Comparison of ENCODE assay signal across 28 mouse cellular contexts in the genomic region with DNA sequence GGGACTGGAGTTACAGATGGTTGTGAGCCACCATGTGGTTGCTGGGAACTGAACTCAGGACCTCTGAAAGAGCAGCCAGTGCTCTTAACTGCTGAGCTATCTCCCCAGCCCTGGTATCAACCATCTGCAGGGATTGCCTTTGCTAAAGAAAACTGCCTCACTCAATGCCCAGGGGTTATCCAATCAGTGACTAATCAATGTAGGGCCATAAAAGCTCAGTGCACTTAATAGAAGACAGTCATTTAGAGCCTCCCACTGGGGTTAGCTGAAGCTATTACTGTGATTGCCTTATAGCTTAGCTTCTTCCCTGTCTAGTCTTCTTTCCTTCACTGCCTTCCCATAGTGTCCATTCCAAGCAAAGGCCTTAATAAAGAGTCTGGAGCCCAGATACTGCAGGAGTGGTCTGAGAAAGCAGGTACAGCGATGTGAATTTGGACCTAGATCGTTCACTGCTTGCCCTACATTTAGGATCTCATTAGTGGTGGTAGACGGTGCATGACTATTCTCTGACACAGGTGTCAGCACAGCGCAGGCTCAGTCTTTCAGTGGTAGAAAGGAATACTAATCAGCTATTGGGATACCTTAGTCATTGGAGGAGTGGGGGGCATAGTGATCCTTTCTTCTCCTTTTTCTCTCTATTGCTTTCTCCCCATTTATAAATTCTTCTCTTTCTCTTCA. TPM values are rescaled to one million over a fixed set of nuclear protein-coding genes. Genes with fewer than 3 reads are reported as not detected.
A peak's percentile ranks its signal among the peaks of the same experiment; 100 is the strongest.
DNase-seq lines count a peak whose midpoint lies in the region; ATAC-seq and TF ChIP-seq lines count a peak whose summit lies in the region.
"Had no signal": no experiment of that assay in that cellular context is flagged by ENCODE, and none has a peak within 500 bp of the region (broad histone marks: within the 10 kb centered on the region; RNA-seq: fewer than 3 reads in every experiment).

No protein-coding gene starts in this region.

- no peaks in the 10 kb centered on the region for H3K9me3 ChIP-seq in hindbrain, embryonic 13.5 days
- 0 out of 2 replicates have a peak, but pooled peaks cover 5% of the 10 kb centered on the region for H3K9me3 ChIP-seq in hindbrain, embryonic 12.5 days (replicated peaks)
- H3K9me3 ChIP-seq in intestine, embryonic 15.5 days, result no peaks in the 10 kb centered on the region
- no peaks in the 10 kb centered on the region for H3K9me3 ChIP-seq in intestine, postnatal 0 days (ENCODE audit: control insufficient read depth)
- no peaks in the 10 kb centered on the region for H3K9me3 ChIP-seq in hindbrain, postnatal 0 days (ENCODE audit: low read length)
- H3K9me3 ChIP-seq in neural tube, embryonic 13.5 days, result no peaks in the 10 kb centered on the region
- H3K9me3 ChIP-seq: forebrain, embryonic 13.5 days; G1E; heart, embryonic 15.5 days; hindbrain, embryonic 15.5 days had no signal

- H3K4me3 ChIP-seq in hindbrain, embryonic 13.5 days, result no peak overlapping the region
- H3K4me3 ChIP-seq in hindbrain, embryonic 12.5 days, result no peak overlapping the region
- H3K4me3 ChIP-seq in intestine, embryonic 15.5 days (replicated peaks), result no peak overlapping the region
- H3K4me3 ChIP-seq in intestine, postnatal 0 days (ENCODE audit: low read depth, low read length), result no peak overlapping the region
- H3K4me3 ChIP-seq in hindbrain, postnatal 0 days (ENCODE audit: low read length), result no peak overlapping the region
- no peak overlapping the region for H3K4me3 ChIP-seq in neural tube, embryonic 13.5 days
- H3K4me3 ChIP-seq: forebrain, embryonic 10.5 days; forebrain, embryonic 13.5 days; heart, embryonic 12.5 days; heart, embryonic 15.5 days; hindbrain, embryonic 15.5 days had no signal

- no peaks in the 10 kb centered on the region for H3K36me3 ChIP-seq in hindbrain, embryonic 13.5 days
- H3K36me3 ChIP-seq in hindbrain, embryonic 12.5 days, result no peaks in the 10 kb centered on the region
- no peaks in the 10 kb centered on the region for H3K36me3 ChIP-seq in intestine, embryonic 15.5 days
- H3K36me3 ChIP-seq in intestine, postnatal 0 days (ENCODE audit: control insufficient read depth, insufficient read depth), result no peaks in the 10 kb centered on the region
- H3K36me3 ChIP-seq in hindbrain, postnatal 0 days (ENCODE audit: insufficient read depth, low read length), result no peaks in the 10 kb centered on the region
- no peaks in the 10 kb centered on the region for H3K36me3 ChIP-seq in neural tube, embryonic 13.5 days
- H3K36me3 ChIP-seq: forebrain, embryonic 10.5 days; G1E; heart, embryonic 12.5 days; heart, embryonic 15.5 days; hindbrain, embryonic 15.5 days had no signal

- 75% methylated on average over 4 of the region's 4 CpGs for WGBS in hindbrain, embryonic 13.5 days
- WGBS in hindbrain, embryonic 12.5 days, result 75% methylated on average over 4 of the region's 4 CpGs
- WGBS in intestine, embryonic 15.5 days, result 65% methylated on average over 4 of the region's 4 CpGs
- WGBS in intestine, postnatal 0 days, result 75% methylated on average over 4 of the region's 4 CpGs
- 82% methylated on average over 4 of the region's 4 CpGs for WGBS in hindbrain, postnatal 0 days
- 55% methylated on average over 4 of the region's 4 CpGs for WGBS in neural tube, embryonic 13.5 days

- ATAC-seq in hindbrain, embryonic 13.5 days (ENCODE audit: low FRiP score), result peak; percentile 68; the same call in 1 of the 2 replicates
- ATAC-seq in hindbrain, embryonic 12.5 days (ENCODE audit: low FRiP score), result no peak; the same call in 1 of the 2 replicates
- peak; percentile 62 for ATAC-seq in intestine, embryonic 15.5 days
- ATAC-seq in intestine, postnatal 0 days, result no peak
- no peak for ATAC-seq in hindbrain, postnatal 0 days
- ATAC-seq in neural tube, embryonic 13.5 days (ENCODE audit: low read depth), result peak; percentile 80
- ATAC-seq: forebrain, embryonic 13.5 days; forebrain, embryonic 16.5 days; inflammation-experienced regulatory T-cells, adult 6 months; Patski had no signal

- H3K27me3 ChIP-seq in hindbrain, embryonic 13.5 days, result no peaks in the 10 kb centered on the region
- H3K27me3 ChIP-seq in hindbrain, embryonic 12.5 days, result no peaks in the 10 kb centered on the region
- no peaks in the 10 kb centered on the region for H3K27me3 ChIP-seq in intestine, embryonic 15.5 days (replicated peaks)
- no peaks in the 10 kb centered on the region for H3K27me3 ChIP-seq in intestine, postnatal 0 days (replicated peaks; ENCODE audit: control insufficient read depth, insufficient read depth, low read length)
- no peaks in the 10 kb centered on the region for H3K27me3 ChIP-seq in hindbrain, postnatal 0 days (ENCODE audit: insufficient read depth, low read length)
- H3K27me3 ChIP-seq in neural tube, embryonic 13.5 days, result no peaks in the 10 kb centered on the region
- H3K27me3 ChIP-seq: CH12.LX; forebrain, embryonic 13.5 days; heart, embryonic 12.5 days; heart, embryonic 15.5 days; hindbrain, embryonic 15.5 days had no signal

- no peak overlapping the region for H3K4me2 ChIP-seq in hindbrain, embryonic 13.5 days
- no peak overlapping the region for H3K4me2 ChIP-seq in hindbrain, embryonic 12.5 days (replicated peaks)
- no peak overlapping the region for H3K4me2 ChIP-seq in intestine, embryonic 15.5 days (replicated peaks)
- no peak overlapping the region for H3K4me2 ChIP-seq in intestine, postnatal 0 days (replicated peaks; ENCODE audit: low read depth)
- no peak overlapping the region for H3K4me2 ChIP-seq in hindbrain, postnatal 0 days (ENCODE audit: low read depth, low read length)
- no peak overlapping the region for H3K4me2 ChIP-seq in neural tube, embryonic 13.5 days
- H3K4me2 ChIP-seq: forebrain, embryonic 13.5 days; heart, embryonic 12.5 days; heart, embryonic 15.5 days; hindbrain, embryonic 15.5 days had no signal

- DNase-seq in hindbrain, postnatal 0 days (ENCODE audit: low spot score), result peak; percentile 3
- DNase-seq in lung, postnatal 25 days (ENCODE audit: low spot score), result no peak
- no peak for DNase-seq in left cerebral cortex, adult 11 months (ENCODE audit: low spot score)
- DNase-seq: adrenal gland, postnatal 10 days; adrenal gland, postnatal 36 days; B cell, adult 2 months; cerebellum, adult 18-20 months; cerebellum, adult 9-10 months; cerebellum, postnatal 14 days; gastrocnemius, postnatal 10 days; gastrocnemius, postnatal 36 days; heart, postnatal 10 days; heart, postnatal 36 days had no signal

- no peak overlapping the region for H3K9ac ChIP-seq in hindbrain, embryonic 13.5 days
- no peak overlapping the region for H3K9ac ChIP-seq in hindbrain, embryonic 12.5 days
- H3K9ac ChIP-seq in intestine, embryonic 15.5 days, result no peak overlapping the region
- no peak overlapping the region for H3K9ac ChIP-seq in intestine, postnatal 0 days (ENCODE audit: low read depth, low read length)
- H3K9ac ChIP-seq in hindbrain, postnatal 0 days (replicated peaks; ENCODE audit: low read length), result no peak overlapping the region
- H3K9ac ChIP-seq in neural tube, embryonic 13.5 days, result no peak overlapping the region
- H3K9ac ChIP-seq: forebrain, embryonic 13.5 days; heart, embryonic 12.5 days; heart, embryonic 15.5 days; hindbrain, embryonic 15.5 days had no signal

- H3K4me1 ChIP-seq in hindbrain, embryonic 13.5 days (replicated peaks), result no peaks in the 10 kb centered on the region
- H3K4me1 ChIP-seq in hindbrain, embryonic 12.5 days, result no peaks in the 10 kb centered on the region
- no peaks in the 10 kb centered on the region for H3K4me1 ChIP-seq in intestine, embryonic 15.5 days (replicated peaks)
- no peaks in the 10 kb centered on the region for H3K4me1 ChIP-seq in intestine, postnatal 0 days (replicated peaks; ENCODE audit: control insufficient read depth, insufficient read depth, low read length)
- no peaks in the 10 kb centered on the region for H3K4me1 ChIP-seq in hindbrain, postnatal 0 days (ENCODE audit: insufficient read depth, low read length)
- H3K4me1 ChIP-seq in neural tube, embryonic 13.5 days (replicated peaks), result no peaks in the 10 kb centered on the region
- H3K4me1 ChIP-seq: forebrain, embryonic 13.5 days; heart, embryonic 12.5 days; heart, embryonic 15.5 days; hindbrain, embryonic 15.5 days had no signal

- no peak overlapping the region for H3K27ac ChIP-seq in hindbrain, embryonic 13.5 days
- no peak overlapping the region for H3K27ac ChIP-seq in hindbrain, embryonic 12.5 days
- H3K27ac ChIP-seq in intestine, embryonic 15.5 days, result no peak overlapping the region
- H3K27ac ChIP-seq in intestine, postnatal 0 days (ENCODE audit: low read depth, low read length), result no peak overlapping the region
- H3K27ac ChIP-seq in hindbrain, postnatal 0 days, result no peak overlapping the region
- no peak overlapping the region for H3K27ac ChIP-seq in neural tube, embryonic 13.5 days (replicated peaks)
- H3K27ac ChIP-seq: forebrain, embryonic 10.5 days; forebrain, embryonic 13.5 days; heart, embryonic 15.5 days; hindbrain, embryonic 15.5 days had no signal

- TF ChIP-seq CTCF in intestine, postnatal 0 days (IDR thresholded peaks at IDR 0.05; ENCODE audit: low read depth), result no peak
- TF ChIP-seq CTCF in hindbrain, postnatal 0 days (IDR thresholded peaks at IDR 0.05; ENCODE audit: low read depth), result no peak

RNA-seq across cellular contexts. Expression of a gene that starts 21.5 kb away (rescaled TPM):
- polyA plus RNA-seq in hindbrain, embryonic 13.5 days (2015; fragmentation: Nextera tagmentation; extraction: Ambion mirVana), result 27.3 and 32.8 TPM in 2 replicates
- polyA plus RNA-seq in hindbrain, embryonic 12.5 days (2016; fragmentation: Nextera tagmentation; extraction: Ambion mirVana), result 25.9 and 29.0 TPM in 2 replicates
- 57.8 and 60.9 TPM in 2 replicates for polyA plus RNA-seq in intestine, embryonic 15.5 days (2015; fragmentation: Nextera tagmentation; extraction: Ambion mirVana)
- polyA plus RNA-seq in intestine, postnatal 0 days (2015; fragmentation: Nextera tagmentation; extraction: Ambion mirVana), result 61.8 and 68.9 TPM in 2 replicates
- total RNA-seq in hindbrain, postnatal 0 days (2014; rRNA removed), result 10.4 and 15.4 TPM in 2 replicates
- 24.9 and 26.3 TPM in 2 replicates for polyA plus RNA-seq in hindbrain, postnatal 0 days (2015; fragmentation: Nextera tagmentation; extraction: Ambion mirVana)
- polyA plus RNA-seq in neural tube, embryonic 13.5 days (2015; fragmentation: Nextera tagmentation; extraction: Ambion mirVana), result 34.7 and 37.0 TPM in 2 replicates

RNA-seq across cellular contexts. Expression of a gene that starts 56.0 kb away (rescaled TPM):
- polyA plus RNA-seq in hindbrain, embryonic 13.5 days (2015; fragmentation: Nextera tagmentation; extraction: Ambion mirVana), result 188 TPM in 2 replicates
- polyA plus RNA-seq in hindbrain, embryonic 12.5 days (2016; fragmentation: Nextera tagmentation; extraction: Ambion mirVana), result 125 TPM in 2 replicates
- 95.2 and 104 TPM in 2 replicates for polyA plus RNA-seq in intestine, embryonic 15.5 days (2015; fragmentation: Nextera tagmentation; extraction: Ambion mirVana)
- polyA plus RNA-seq in intestine, postnatal 0 days (2015; fragmentation: Nextera tagmentation; extraction: Ambion mirVana), result 93.5 and 94.7 TPM in 2 replicates
- 26.9 and 36.9 TPM in 2 replicates for total RNA-seq in hindbrain, postnatal 0 days (2014; rRNA removed)
- polyA plus RNA-seq in hindbrain, postnatal 0 days (2015; fragmentation: Nextera tagmentation; extraction: Ambion mirVana), result 173 and 177 TPM in 2 replicates
- 199 and 218 TPM in 2 replicates for polyA plus RNA-seq in neural tube, embryonic 13.5 days (2015; fragmentation: Nextera tagmentation; extraction: Ambion mirVana)

Comparison
In these comparisons a context has a peak if more than half of its experiments do, and no peak if none do; other contexts are left out.
1. ATAC-seq: peak in hindbrain, embryonic 13.5 days (single experiment), intestine, embryonic 15.5 days (single experiment) and neural tube, embryonic 13.5 days (single experiment); none in hindbrain, embryonic 12.5 days (single experiment), intestine, postnatal 0 days (single experiment) and hindbrain, postnatal 0 days (single experiment).